Mouse (Mus musculus): ENCODE measurements around the gene Ten1.

- TF ChIP-seq HCFC1 (IDR thresholded peaks at IDR 0.05; ENCODE audit: borderline replicate concordance, insufficient read depth, low read length) (no peak), MAFK (IDR thresholded peaks at IDR 0.05; ENCODE audit: insufficient read depth, low read depth, low read length) (no peak), ZC3H11A (IDR thresholded peaks at IDR 0.05; ENCODE audit: borderline replicate concordance, low read depth, low read length) (no peak), ZNF384 (IDR thresholded peaks at IDR 0.05; ENCODE audit: low read depth, low read length) (no peak)
These were observed 3.4 kb upstream of the Ten1 start for GRCm38 (mm10) chr11:116195252-116195651.

Measured in ES-E14 (cell line).